Mouse (Mus musculus) kidney, embryonic 14.5 days (tissue): ENCODE data around the gene Pepd. TPM values are rescaled to one million over a fixed set of nuclear protein-coding genes. Genes with fewer than 3 reads are reported as not detected.
A peak's percentile ranks its signal among the peaks of the same experiment; 100 is the strongest.

Experiments
- ATAC-seq: fragments of 200-750 bp; cut with Nextera tagmentation; 2 replicates; pipeline ENCODE4 v1.8.0; 2017; ENCODE audit warnings: moderate number of reproducible peaks, mild to moderate bottlenecking, moderate TSS enrichment, moderate library complexity; ENCODE audit not compliant: low FRiP score, low TSS enrichment
- H3K27ac ChIP-seq: fragments of 300-500 bp; sonication (generic); 2 replicates; pipeline ENCODE4 v1.5.1; 2014; ENCODE audit warnings: low read depth, mild to moderate bottlenecking, low read length, moderate library complexity, mixed read lengths
- H3K27me3 ChIP-seq: fragments of 300-500 bp; sonication (generic); 2 replicates; pipeline ENCODE4 v1.6.1; 2014; ENCODE audit warnings: mild to moderate bottlenecking, low read length; ENCODE audit not compliant: control insufficient read depth, insufficient read depth
- H3K36me3 ChIP-seq: fragments of 300-500 bp; sonication (generic); 2 replicates; pipeline ENCODE4 v1.6.1; 2014; ENCODE audit warnings: low read length, mixed read lengths; ENCODE audit not compliant: control insufficient read depth, insufficient read depth
- H3K4me1 ChIP-seq: fragments of 300-500 bp; sonication (generic); 2 replicates; pipeline ENCODE4 v1.6.1; 2014; ENCODE audit warnings: low read length, mixed read lengths; ENCODE audit not compliant: control insufficient read depth, insufficient read depth
- H3K4me2 ChIP-seq: fragments of 300-500 bp; sonication (generic); replicated peaks from 2 replicates; pipeline ENCODE4 v1.6.1; 2014; ENCODE audit warnings: low read depth, mild to moderate bottlenecking, low read length
- H3K4me3 ChIP-seq: fragments of 300-500 bp; sonication (generic); 2 replicates; pipeline ENCODE4 v1.5.1; 2014; ENCODE audit warnings: mild to moderate bottlenecking, low read length
- H3K9ac ChIP-seq: fragments of 300-500 bp; sonication (generic); 2 replicates; pipeline ENCODE4 v1.6.1; 2014; ENCODE audit warnings: low read depth, mild to moderate bottlenecking, low read length, moderate library complexity
- H3K9me3 ChIP-seq: fragments of 300-500 bp; sonication (generic); 2 replicates; pipeline ENCODE4 v1.6.1; 2016; ENCODE audit warnings: low read length; ENCODE audit not compliant: control insufficient read depth
- WGBS: fragments of 180-500 bp; shearing (Covaris S2); extraction: QIAGEN DNeasy Blood & Tissue Kit; methylation state at CpG from one replicate; pipeline ENCODE4 v1.1.7; 2014; 5-methylcytosine and 5-hydroxymethylcytosine counted together
- polyA plus RNA-seq: library from polyadenylated mRNA; unstranded; fragments of >200 nt; fragmentation: Nextera tagmentation; extraction: Ambion mirVana; gene quantifications from 2 replicates; pipeline ENCODE4 v1.2.1, GENCODE M21; 2014

The Pepd gene
- polyA plus RNA-seq: 109 and 122 TPM in 2 replicates

- WGBS: 4% methylated on average over 44 of the region's 44 CpGs
Measured at GRCm38 (mm10) chr7:34911919-34912897, at the start of gene Pepd. Gene Pepd, plus strand, starts transcription at chr7:34912379.

GRCm38 (mm10) chr7:34867289-34867688, 44.9 kb upstream of the Pepd start:
- 28% methylated on average over 6 of the region's 6 CpGs for WGBS
- Histone ChIP-seq H3K27me3 (no peaks in the 10 kb centered on the region), H3K4me1 (no peaks in the 10 kb centered on the region), H3K9ac (no peak overlapping the region), H3K36me3 (no peaks in the 10 kb centered on the region), H3K27ac (no peak overlapping the region), H3K4me3 (no peak overlapping the region), H3K4me2 (no peak overlapping the region), H3K9me3 (no peaks in the 10 kb centered on the region)
- ATAC-seq: peak; percentile 52; the same call in 1 of the 2 replicates

More at GRCm38 (mm10) chr7:34911919-34912897, at the start of gene Pepd:
- Histone ChIP-seq H3K36me3 (no peaks in the 10 kb centered on the region), H3K4me2 (peak within 1 kb of the TSS; percentile 68), H3K9ac (peak within 1 kb of the TSS; percentile 72), H3K4me1 (peaks cover 4% of the 10 kb centered on the region; the same call in 1 of the 2 replicates), H3K4me3 (peak within 1 kb of the TSS; percentile 91), H3K9me3 (peaks cover under 1% of the 10 kb centered on the region; the same call in 1 of the 2 replicates), H3K27ac (peak within 1 kb of the TSS; percentile 8; the same call in 1 of the 2 replicates), H3K27me3 (no peaks in the 10 kb centered on the region)
- peak; percentile 90 for ATAC-seq

GRCm38 (mm10) chr7:34869693-34870092, 42.5 kb upstream of the Pepd start:
- Histone ChIP-seq H3K9me3 (no peaks in the 10 kb centered on the region), H3K27me3 (no peaks in the 10 kb centered on the region), H3K4me2 (no peak overlapping the region), H3K27ac (no peak overlapping the region), H3K4me3 (no peak overlapping the region), H3K9ac (no peak overlapping the region), H3K4me1 (no peaks in the 10 kb centered on the region), H3K36me3 (no peaks in the 10 kb centered on the region)
- no peak for ATAC-seq
- WGBS: 75% methylated on average over 13 of the region's 13 CpGs

GRCm38 (mm10) chr7:34876787-34877186, 35.4 kb upstream of the Pepd start:
- Histone ChIP-seq H3K9ac (no peak overlapping the region), H3K4me1 (no peaks in the 10 kb centered on the region), H3K36me3 (no peaks in the 10 kb centered on the region), H3K27ac (no peak overlapping the region), H3K27me3 (no peaks in the 10 kb centered on the region), H3K4me3 (no peak overlapping the region), H3K4me2 (no peak overlapping the region), H3K9me3 (no peaks in the 10 kb centered on the region)
- WGBS: 59% methylated on average over 7 of the region's 7 CpGs
- no peak for ATAC-seq

GRCm38 (mm10) chr7:34877820-34878219, 34.4 kb upstream of the Pepd start:
- Histone ChIP-seq H3K4me1 (no peaks in the 10 kb centered on the region), H3K9ac (no peak overlapping the region), H3K4me3 (no peak overlapping the region), H3K27me3 (no peaks in the 10 kb centered on the region), H3K27ac (no peak overlapping the region), H3K9me3 (no peaks in the 10 kb centered on the region), H3K36me3 (no peaks in the 10 kb centered on the region), H3K4me2 (no peak overlapping the region)
- ATAC-seq: no peak
- 74% methylated on average over 7 of the region's 7 CpGs for WGBS

GRCm38 (mm10) chr7:34888441-34888840, 23.7 kb upstream of the Pepd start:
- H3K9ac ChIP-seq: no peak overlapping the region
- no peaks in the 10 kb centered on the region for H3K27me3 ChIP-seq
- ATAC-seq: no peak
- no peak overlapping the region for H3K4me3 ChIP-seq
- no peaks in the 10 kb centered on the region for H3K4me1 ChIP-seq
- no peaks in the 10 kb centered on the region for H3K9me3 ChIP-seq
- no peak overlapping the region for H3K27ac ChIP-seq
- WGBS: 79% methylated on average over 6 of the region's 6 CpGs
- H3K36me3 ChIP-seq: no peaks in the 10 kb centered on the region
- no peak overlapping the region for H3K4me2 ChIP-seq

- 49% methylated on average over 12 of the region's 12 CpGs for WGBS
- Histone ChIP-seq H3K4me1 (no peaks in the 10 kb centered on the region), H3K27ac (no peak overlapping the region), H3K9me3 (no peaks in the 10 kb centered on the region), H3K9ac (no peak overlapping the region), H3K4me3 (no peak overlapping the region), H3K4me2 (no peak overlapping the region), H3K27me3 (no peaks in the 10 kb centered on the region), H3K36me3 (no peaks in the 10 kb centered on the region)
- ATAC-seq: no peak
Measured at GRCm38 (mm10) chr7:34888891-34889290, 23.3 kb upstream of the Pepd start.

- H3K9me3 ChIP-seq: no peaks in the 10 kb centered on the region
- no peak overlapping the region for H3K27ac ChIP-seq
- H3K9ac ChIP-seq: no peak overlapping the region
- H3K27me3 ChIP-seq: no peaks in the 10 kb centered on the region
- H3K36me3 ChIP-seq: no peaks in the 10 kb centered on the region
- no peak overlapping the region for H3K4me3 ChIP-seq
- 97% methylated on average over 1 of the region's 1 CpGs for WGBS
- H3K4me2 ChIP-seq: no peak overlapping the region
- no peak for ATAC-seq
- H3K4me1 ChIP-seq: peaks cover 11% of the 10 kb centered on the region; the same call in 1 of the 2 replicates
Measured at GRCm38 (mm10) chr7:34892845-34893244, 19.3 kb upstream of the Pepd start.

- Histone ChIP-seq H3K27me3 (no peaks in the 10 kb centered on the region), H3K27ac (no peak overlapping the region), H3K4me1 (peaks cover 11% of the 10 kb centered on the region; the same call in 1 of the 2 replicates), H3K9ac (no peak overlapping the region), H3K4me2 (no peak overlapping the region), H3K9me3 (no peaks in the 10 kb centered on the region), H3K4me3 (no peak overlapping the region), H3K36me3 (no peaks in the 10 kb centered on the region)
- WGBS: 90% methylated on average over 4 of the region's 4 CpGs
- ATAC-seq: no peak
Measured at GRCm38 (mm10) chr7:34896461-34896860, 15.7 kb upstream of the Pepd start.
